Mouse (Mus musculus) liver, adult 2 months (tissue): ENCODE results near the gene Wdr34. TPM values are rescaled to one million over a fixed set of nuclear protein-coding genes. Genes with fewer than 3 reads are reported as not detected.

ENCODE experiments used
- DNase-seq: peaks from one replicate; pipeline ENCODE4 v3.0.0-alpha.2; 2011; ENCODE audit warnings: low read depth, low spot score; ENCODE audit errors: extremely low read depth
- H3K27ac ChIP-seq: fragments of 200-500 bp; replicated peaks from 2 replicates; pipeline ENCODE4 v1.5.1; 2012; ENCODE audit warnings: low read depth, mild to moderate bottlenecking, control low read depth, inconsistent platforms, low read length; ENCODE audit not compliant: insufficient read depth
- H3K27me3 ChIP-seq: fragments of 200-500 bp; 2 replicates; pipeline ENCODE4 v1.6.1; 2012; ENCODE audit warnings: mild to moderate bottlenecking, moderate library complexity, low read length, inconsistent platforms; ENCODE audit not compliant: control insufficient read depth, insufficient read depth
- H3K36me3 ChIP-seq: fragments of 200-500 bp; 2 replicates; pipeline ENCODE4 v1.6.1; 2012; ENCODE audit warnings: low read length, inconsistent platforms; ENCODE audit not compliant: control insufficient read depth, insufficient read depth
- H3K4me1 ChIP-seq: fragments of 200-500 bp; 2 replicates; pipeline ENCODE4 v1.6.1; 2011; ENCODE audit warnings: low read length; ENCODE audit not compliant: control insufficient read depth, insufficient read depth
- H3K4me3 ChIP-seq: fragments of 200-500 bp; 2 replicates; pipeline ENCODE4 v1.5.1; 2011; ENCODE audit warnings: low read depth, mild to moderate bottlenecking, control low read depth, low read length, moderate library complexity; ENCODE audit not compliant: insufficient read depth
- H3K79me2 ChIP-seq: fragments of 200-500 bp; 2 replicates; pipeline ENCODE4 v1.6.1; 2012; ENCODE audit warnings: inconsistent platforms, mild to moderate bottlenecking, low read length, moderate library complexity; ENCODE audit not compliant: control insufficient read depth, insufficient read depth
- H3K9ac ChIP-seq: fragments of 200-500 bp; 2 replicates; pipeline ENCODE4 v1.6.1; 2012; ENCODE audit warnings: low read depth, mild to moderate bottlenecking, control low read depth, inconsistent platforms, low read length
- CTCF ChIP-seq: fragments of 200-500 bp; IDR thresholded peaks from 2 replicates; pipeline ENCODE4 v1.5.1; 2011; ENCODE audit warnings: low read depth, low read length, control low read depth
- POLR2A ChIP-seq: fragments of 200-500 bp; IDR thresholded peaks from 2 replicates; pipeline ENCODE4 v1.6.1; 2011; ENCODE audit warnings: low read length, control low read depth; ENCODE audit not compliant: insufficient read depth; ENCODE audit errors: extremely low read depth
- WGBS: fragments of 180-500 bp; shearing (Covaris S2); methylation state at CpG from one replicate; pipeline ENCODE4 v1.1.7; 2018; 5-methylcytosine and 5-hydroxymethylcytosine counted together
- polyA plus RNA-seq: library from polyadenylated mRNA; depleted of rRNA; stranded (reverse); fragments of >200 nt; gene quantifications from 2 replicates; pipeline ENCODE4 v1.2.3, GENCODE M21; 2012; rRNA removed
- total RNA-seq: library from RNA; depleted of rRNA; stranded (reverse); fragments of >200 nt; gene quantifications from 2 replicates; pipeline ENCODE4 v1.2.3, GENCODE M21; 2014; rRNA removed

Wdr34 gene
- total and polyA plus RNA-seq, 2 experiments, result 5.5 to 9.7 TPM

DNA sequence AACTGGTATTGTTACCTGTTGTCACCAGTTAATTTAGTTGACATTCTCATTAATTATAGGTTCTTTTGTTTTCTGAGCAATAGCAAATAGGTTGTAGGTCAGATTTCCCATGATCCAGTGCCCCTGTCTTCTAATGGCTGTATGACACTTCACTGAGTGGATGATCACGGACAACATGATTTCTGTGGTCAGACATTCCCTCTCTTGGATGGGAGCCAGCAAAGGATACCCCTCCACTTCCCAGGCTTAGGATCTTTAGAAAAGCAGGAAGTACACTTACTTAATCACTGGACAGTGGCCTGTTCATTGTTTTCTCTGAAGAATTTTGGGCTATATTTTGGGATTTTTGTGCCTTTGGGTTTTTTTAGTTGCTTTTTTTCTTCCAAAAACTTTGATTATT, 39.6 kb downstream of the Wdr34 start:
- Histone ChIP-seq H3K79me2 (no peaks in the 10 kb centered on the region), H3K4me1 (no peaks in the 10 kb centered on the region), H3K36me3 (peaks cover 75% of the 10 kb centered on the region), H3K9ac (no peak overlapping the region), H3K27me3 (no peaks in the 10 kb centered on the region), H3K27ac (no peak overlapping the region), H3K4me3 (no peak overlapping the region)
- TF ChIP-seq POLR2A (no peak), CTCF (no peak)
- WGBS, result 65% methylated on average over 1 of the region's 1 CpGs
- no peak for DNase-seq

GRCm38 (mm10) chr2:29991962-29992361, 56.7 kb downstream of the Wdr34 start:
- TF ChIP-seq POLR2A, result no peak
- TF ChIP-seq CTCF, result no peak
- Histone ChIP-seq H3K9ac (no peak overlapping the region), H3K4me1 (no peaks in the 10 kb centered on the region), H3K79me2 (no peaks in the 10 kb centered on the region), H3K27ac (no peak overlapping the region), H3K27me3 (no peaks in the 10 kb centered on the region), H3K36me3 (peaks cover 90% of the 10 kb centered on the region), H3K4me3 (no peak overlapping the region)
- WGBS, result 41% methylated on average over 2 of the region's 2 CpGs
- no peak for DNase-seq

Other genes starting within 250 kb of the Wdr34 start
- gene Slc27a4, start 246.2 kb downstream of the Wdr34 start, total RNA-seq, result 9.2 and 13.8 TPM in 2 replicates
- 29.4 and 31.5 TPM in 2 replicates for gene Slc27a4, start 246.2 kb downstream of the Wdr34 start, polyA plus RNA-seq
- gene Urm1, start 228.8 kb downstream of the Wdr34 start, total RNA-seq, result 8.1 and 9.8 TPM in 2 replicates
- 26.3 and 26.6 TPM in 2 replicates for gene Urm1, start 228.8 kb downstream of the Wdr34 start, polyA plus RNA-seq
- 0.18 and 0.34 TPM in 2 replicates for gene Cercam, start 179.7 kb downstream of the Wdr34 start, total RNA-seq
- 0.31 and 0.54 TPM in 2 replicates for gene Cercam, start 179.7 kb downstream of the Wdr34 start, polyA plus RNA-seq
- gene Odf2, start 159.7 kb downstream of the Wdr34 start, total RNA-seq, result 6.4 and 7.0 TPM in 2 replicates
- gene Odf2, start 159.7 kb downstream of the Wdr34 start, polyA plus RNA-seq, result 3.7 and 7.0 TPM in 2 replicates
- gene Gle1, start 113.5 kb downstream of the Wdr34 start, total RNA-seq, result 17.8 and 22.6 TPM in 2 replicates
- gene Gle1, start 113.5 kb downstream of the Wdr34 start, polyA plus RNA-seq, result 13.8 and 14.3 TPM in 2 replicates
- gene Sptan1, start 83.3 kb downstream of the Wdr34 start, total RNA-seq, result 89.0 and 98.6 TPM in 2 replicates
- gene Sptan1, start 83.3 kb downstream of the Wdr34 start, polyA plus RNA-seq, result 61.4 and 71.3 TPM in 2 replicates
- gene Set, start 8.5 kb upstream of the Wdr34 start, total RNA-seq, result 64.2 and 85.1 TPM in 2 replicates
- gene Set, start 8.5 kb upstream of the Wdr34 start, polyA plus RNA-seq, result 25.9 and 26.3 TPM in 2 replicates
- 0.40 and 0.74 TPM in 2 replicates for gene Pkn3, start 28.8 kb upstream of the Wdr34 start, total RNA-seq
- gene Pkn3, start 28.8 kb upstream of the Wdr34 start, polyA plus RNA-seq, result 0.96 and 1.5 TPM in 2 replicates
- 16.8 and 26.1 TPM in 2 replicates for gene Zdhhc12, start 44.8 kb upstream of the Wdr34 start, total RNA-seq
- 48.9 and 53.4 TPM in 2 replicates for gene Zdhhc12, start 44.8 kb upstream of the Wdr34 start, polyA plus RNA-seq
- gene Zer1, start 75.7 kb upstream of the Wdr34 start, total RNA-seq, result 7.1 and 9.5 TPM in 2 replicates
- gene Zer1, start 75.7 kb upstream of the Wdr34 start, polyA plus RNA-seq, result 25.4 and 27.1 TPM in 2 replicates
- gene Tbc1d13, start 84.9 kb upstream of the Wdr34 start, total RNA-seq, result 25.8 and 26.6 TPM in 2 replicates
- 36.3 and 42.6 TPM in 2 replicates for gene Tbc1d13, start 84.9 kb upstream of the Wdr34 start, polyA plus RNA-seq
- 78.7 and 101 TPM in 2 replicates for gene Endog, start 122.6 kb upstream of the Wdr34 start, total RNA-seq
- gene Endog, start 122.6 kb upstream of the Wdr34 start, polyA plus RNA-seq, result 122 and 132 TPM in 2 replicates
- 12.9 and 13.1 TPM in 2 replicates for gene Spout1, start 129.6 kb upstream of the Wdr34 start, total RNA-seq
- 14.0 and 14.9 TPM in 2 replicates for gene Spout1, start 129.6 kb upstream of the Wdr34 start, polyA plus RNA-seq
- 169 and 184 TPM in 2 replicates for gene Kyat1, start 157.0 kb upstream of the Wdr34 start, total RNA-seq
- 267 and 378 TPM in 2 replicates for gene Kyat1, start 157.0 kb upstream of the Wdr34 start, polyA plus RNA-seq
- gene Lrrc8a, start 188.8 kb upstream of the Wdr34 start, total RNA-seq, result 8.5 and 14.0 TPM in 2 replicates
- 22.6 and 24.1 TPM in 2 replicates for gene Lrrc8a, start 188.8 kb upstream of the Wdr34 start, polyA plus RNA-seq
- 4.2 and 5.1 TPM in 2 replicates for gene Gm28035, start 191.7 kb upstream of the Wdr34 start, total RNA-seq
- 5.9 and 8.6 TPM in 2 replicates for gene Gm28035, start 191.7 kb upstream of the Wdr34 start, polyA plus RNA-seq
- 87.4 and 97.7 TPM in 2 replicates for gene Phyhd1, start 217.3 kb upstream of the Wdr34 start, total RNA-seq
- 154 and 158 TPM in 2 replicates for gene Phyhd1, start 217.3 kb upstream of the Wdr34 start, polyA plus RNA-seq
- not detected in 2 replicates for gene Gm28038, start 232.2 kb upstream of the Wdr34 start, total RNA-seq
- gene Gm28038, start 232.2 kb upstream of the Wdr34 start, polyA plus RNA-seq, result not detected in 2 replicates
- 12.2 and 14.7 TPM in 2 replicates for gene Dolk, start 237.5 kb upstream of the Wdr34 start, total RNA-seq
- gene Dolk, start 237.5 kb upstream of the Wdr34 start, polyA plus RNA-seq, result 20.3 and 20.6 TPM in 2 replicates
- gene Nup188, start 237.5 kb upstream of the Wdr34 start, total RNA-seq, result 4.1 and 6.2 TPM in 2 replicates
- gene Nup188, start 237.5 kb upstream of the Wdr34 start, polyA plus RNA-seq, result 6.0 and 9.6 TPM in 2 replicates